Mouse (Mus musculus) forebrain, embryonic 16.5 days (tissue): ENCODE measurements around the gene Loxl1. TPM values are rescaled to one million over a fixed set of nuclear protein-coding genes. Genes with fewer than 3 reads are reported as not detected.

Source experiments
- ATAC-seq: fragments of 200-750 bp; cut with Nextera tagmentation; 2 replicates; pipeline ENCODE4 v1.8.0; 2017; ENCODE audit warnings: mild to moderate bottlenecking, moderate library complexity
- H3K27ac ChIP-seq: fragments of 300-500 bp; sonication (generic); 2 replicates; pipeline ENCODE4 v1.5.1; 2014; ENCODE audit warnings: low read length, control low read depth
- H3K27me3 ChIP-seq: fragments of 300-500 bp; sonication (generic); replicated peaks from 2 replicates; pipeline ENCODE4 v1.6.1; 2014; ENCODE audit warnings: low read length; ENCODE audit not compliant: control insufficient read depth, insufficient read depth
- H3K36me3 ChIP-seq: fragments of 300-500 bp; sonication (generic); 2 replicates; pipeline ENCODE4 v1.6.1; 2014; ENCODE audit not compliant: control insufficient read depth, insufficient read depth
- H3K4me1 ChIP-seq: fragments of 300-500 bp; sonication (generic); replicated peaks from 2 replicates; pipeline ENCODE4 v1.6.1; 2014; ENCODE audit warnings: low read length; ENCODE audit not compliant: control insufficient read depth, insufficient read depth
- H3K4me2 ChIP-seq: fragments of 300-500 bp; sonication (generic); 2 replicates; pipeline ENCODE4 v1.6.1; 2014; ENCODE audit warnings: mild to moderate bottlenecking, low read length, control low read depth
- H3K4me3 ChIP-seq: fragments of 300-500 bp; sonication (generic); replicated peaks from 2 replicates; pipeline ENCODE4 v1.5.1; 2014; ENCODE audit warnings: mild to moderate bottlenecking, low read length, control low read depth
- H3K9ac ChIP-seq: fragments of 300-500 bp; sonication (generic); replicated peaks from 2 replicates; pipeline ENCODE4 v1.6.1; 2014; ENCODE audit warnings: low read depth, low read length, control low read depth
- H3K9me3 ChIP-seq: fragments of 300-500 bp; sonication (generic); 2 replicates; pipeline ENCODE4 v1.6.1; 2016; ENCODE audit warnings: low read length; ENCODE audit not compliant: control insufficient read depth
- WGBS: fragments of 180-500 bp; shearing (Covaris S2); extraction: QIAGEN DNeasy Blood & Tissue Kit; methylation state at CpG from one replicate; pipeline ENCODE4 v1.1.7; 2014; 5-methylcytosine and 5-hydroxymethylcytosine counted together
- polyA plus RNA-seq: library from polyadenylated mRNA; unstranded; fragments of >200 nt; fragmentation: Nextera tagmentation; extraction: Ambion mirVana; gene quantifications from 2 replicates; pipeline ENCODE4 v1.2.1, GENCODE M21; 2015

Gene Loxl1
- polyA plus RNA-seq, 1 experiment from 2014 or later: 11.5 TPM

GRCm38 (mm10) chr9:58316784-58317183 lies 3.8 kb upstream of the Loxl1 start:
- Histone ChIP-seq H3K27ac (no peak overlapping the region), H3K9ac (no peak overlapping the region), H3K36me3 (no peaks in the 10 kb centered on the region), H3K9me3 (no peaks in the 10 kb centered on the region), H3K27me3 (peaks cover 4% of the 10 kb centered on the region; the same call in 1 of the 2 replicates), H3K4me1 (peaks cover 40% of the 10 kb centered on the region), H3K4me2 (no peak overlapping the region), H3K4me3 (no peak overlapping the region)
- 85% methylated on average over 7 of the region's 7 CpGs for WGBS
- ATAC-seq: no peak

- Histone ChIP-seq H3K4me3 (no peak overlapping the region), H3K9ac (no peak overlapping the region), H3K27ac (peak overlapping the region; percentile 78), H3K27me3 (peaks cover 8% of the 10 kb centered on the region; the same call in 1 of the 2 replicates), H3K9me3 (no peaks in the 10 kb centered on the region), H3K4me1 (peaks cover 40% of the 10 kb centered on the region), H3K36me3 (no peaks in the 10 kb centered on the region), H3K4me2 (no peak overlapping the region)
- no peak for ATAC-seq
- WGBS: 87% methylated on average over 2 of the region's 2 CpGs
Observed at GRCm38 (mm10) chr9:58315850-58316249, 2.9 kb upstream of the Loxl1 start.

- Histone ChIP-seq H3K4me3 (no peak overlapping the region), H3K9me3 (no peaks in the 10 kb centered on the region), H3K36me3 (no peaks in the 10 kb centered on the region), H3K9ac (no peak overlapping the region), H3K27me3 (peaks cover 8% of the 10 kb centered on the region; the same call in 1 of the 2 replicates), H3K27ac (peak overlapping the region; percentile 78), H3K4me1 (peaks cover 46% of the 10 kb centered on the region), H3K4me2 (no peak overlapping the region)
- 28% methylated on average over 5 of the region's 5 CpGs for WGBS
- peak; percentile 76 for ATAC-seq
Observed at GRCm38 (mm10) chr9:58314682-58315360, 1.8 kb upstream of the Loxl1 start.

GRCm38 (mm10) chr9:58312196-58312943 lies 616 bp downstream of the Loxl1 start:
- peaks cover 63% of the 10 kb centered on the region for H3K4me1 ChIP-seq
- peak overlapping the region; percentile 50 for H3K4me2 ChIP-seq
- peak overlapping the region; percentile 61 for H3K9ac ChIP-seq
- H3K9me3 ChIP-seq: no peaks in the 10 kb centered on the region
- no peak; the same call in 1 of the 2 replicates for ATAC-seq
- WGBS: 1% methylated on average over 72 of the region's 72 CpGs
- peak overlapping the region; percentile 65 for H3K27ac ChIP-seq
- H3K4me3 ChIP-seq: peak overlapping the region; percentile 46
- H3K27me3 ChIP-seq: peaks cover 8% of the 10 kb centered on the region; the same call in 1 of the 2 replicates
- no peaks in the 10 kb centered on the region for H3K36me3 ChIP-seq

- Histone ChIP-seq H3K36me3 (no peaks in the 10 kb centered on the region), H3K9ac (peak overlapping the region; percentile 61; the same call in 1 of the 2 replicates), H3K4me2 (peak overlapping the region; percentile 50), H3K27ac (no peak overlapping the region), H3K4me3 (peak overlapping the region; percentile 46), H3K4me1 (peaks cover 57% of the 10 kb centered on the region), H3K9me3 (no peaks in the 10 kb centered on the region), H3K27me3 (peaks cover 8% of the 10 kb centered on the region; the same call in 1 of the 2 replicates)
- ATAC-seq: no peak
- 59% methylated on average over 33 of the region's 33 CpGs for WGBS
Observed at GRCm38 (mm10) chr9:58311191-58311910, 1.6 kb downstream of the Loxl1 start.

- Histone ChIP-seq H3K9ac (no peak overlapping the region), H3K27me3 (peaks cover 8% of the 10 kb centered on the region; the same call in 1 of the 2 replicates), H3K4me1 (peaks cover 47% of the 10 kb centered on the region), H3K36me3 (no peaks in the 10 kb centered on the region), H3K9me3 (no peaks in the 10 kb centered on the region), H3K27ac (no peak overlapping the region; the same call in 1 of the 2 replicates), H3K4me3 (no peak overlapping the region), H3K4me2 (peak overlapping the region; percentile 14; the same call in 1 of the 2 replicates)
- WGBS: 61% methylated on average over 14 of the region's 14 CpGs
- no peak for ATAC-seq
Observed at GRCm38 (mm10) chr9:58310043-58310660, 2.8 kb downstream of the Loxl1 start.

GRCm38 (mm10) chr9:58308395-58308794 lies 4.6 kb downstream of the Loxl1 start:
- peaks cover 39% of the 10 kb centered on the region for H3K4me1 ChIP-seq
- peak; percentile 11; the same call in 1 of the 2 replicates for ATAC-seq
- H3K27ac ChIP-seq: no peak overlapping the region; the same call in 1 of the 2 replicates
- H3K4me3 ChIP-seq: no peak overlapping the region
- H3K27me3 ChIP-seq: peaks cover 8% of the 10 kb centered on the region; the same call in 1 of the 2 replicates
- 0 out of 2 replicates have a peak overlapping the region, but pooled peaks have one; percentile 19 for H3K9ac ChIP-seq
- WGBS: 16% methylated on average over 6 of the region's 6 CpGs
- no peaks in the 10 kb centered on the region for H3K36me3 ChIP-seq
- H3K4me2 ChIP-seq: no peak overlapping the region
- H3K9me3 ChIP-seq: no peaks in the 10 kb centered on the region

GRCm38 (mm10) chr9:58305686-58306085 lies 7.3 kb downstream of the Loxl1 start:
- Histone ChIP-seq H3K9me3 (no peaks in the 10 kb centered on the region), H3K27me3 (no peaks in the 10 kb centered on the region), H3K9ac (no peak overlapping the region), H3K4me2 (no peak overlapping the region), H3K27ac (no peak overlapping the region), H3K4me1 (peaks cover 24% of the 10 kb centered on the region), H3K4me3 (no peak overlapping the region), H3K36me3 (no peaks in the 10 kb centered on the region)
- 26% methylated on average over 6 of the region's 6 CpGs for whole genome bisulfite sequencing
- ATAC-seq: no peak
